Mouse (Mus musculus): ENCODE data around the gene Tbc1d22a.

GRCm38 (mm10) chr15:86186686-86187085 is 27.6 kb upstream of the Tbc1d22a start:
- no peak for TF ChIP-seq USF1 (IDR thresholded peaks at IDR 0.05; ENCODE audit: low read depth)
- TF ChIP-seq CEBPB (IDR thresholded peaks at IDR 0.05; ENCODE audit: insufficient read depth, poor library complexity, severe bottlenecking) = no peak
- TF ChIP-seq POLR2AphosphoS2 (IDR thresholded peaks at IDR 0.05; ENCODE audit: insufficient read length, low read depth) = peak; percentile 6
- no peak for TF ChIP-seq POLR2A (IDR thresholded peaks at IDR 0.05; ENCODE audit: insufficient read length, low read depth)
- no peak for TF ChIP-seq MYOD1 (IDR thresholded peaks at IDR 0.05; ENCODE audit: control insufficient read depth in 1 of 3, insufficient read length in 2 of 3, low read depth in 2 of 3)
- TF ChIP-seq MAX (IDR thresholded peaks at IDR 0.05; ENCODE audit: low read depth) = no peak
